Mouse (Mus musculus) cortical plate, adult 2 months (tissue): Measurements from ENCODE around the gene Kyat1.

Experiments
- CTCF ChIP-seq: fragments of 200-500 bp; IDR thresholded peaks from 2 replicates; pipeline ENCODE4 v1.5.1; 2011; ENCODE audit warnings: mild to moderate bottlenecking, control low read depth, low read length; ENCODE audit not compliant: insufficient read depth; ENCODE audit errors: extremely low read depth
- POLR2A ChIP-seq: fragments of 200-500 bp; IDR thresholded peaks from 2 replicates; pipeline ENCODE4 v1.6.1; 2011; ENCODE audit warnings: mild to moderate bottlenecking, low read length, control low read depth; ENCODE audit not compliant: insufficient read depth; ENCODE audit errors: extremely low read depth

DNA sequence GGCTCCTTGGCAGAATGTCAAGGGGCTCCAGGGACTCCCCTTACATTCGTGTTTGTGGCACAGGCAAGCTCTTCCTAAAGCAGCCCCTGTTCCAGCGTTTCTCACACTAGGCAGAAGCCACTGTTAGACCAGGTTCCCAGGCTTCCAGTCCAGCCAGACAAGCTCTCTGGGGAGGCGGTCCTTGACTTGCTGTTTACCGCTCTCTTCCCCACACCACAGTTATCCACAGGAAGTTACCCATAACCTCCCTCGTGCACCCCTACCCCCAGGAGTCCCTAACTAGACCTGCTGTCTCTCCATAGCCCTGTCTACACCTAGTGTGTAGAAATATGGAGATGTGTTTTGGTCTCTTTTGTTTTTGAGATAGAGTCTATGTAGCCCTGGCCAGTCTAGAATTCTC lies 48.2 kb upstream of the Kyat1 start:
- no peak for TF ChIP-seq CTCF
- no peak for TF ChIP-seq POLR2A
